Mouse (Mus musculus): ENCODE measurements at regions not wholly inside any gene's neighbourhood (a gene's known extent, or its start where the extent isn't known, plus 50 kb on each side); places are given as distances from the start of the nearest gene placed in this dataset.

DNA sequence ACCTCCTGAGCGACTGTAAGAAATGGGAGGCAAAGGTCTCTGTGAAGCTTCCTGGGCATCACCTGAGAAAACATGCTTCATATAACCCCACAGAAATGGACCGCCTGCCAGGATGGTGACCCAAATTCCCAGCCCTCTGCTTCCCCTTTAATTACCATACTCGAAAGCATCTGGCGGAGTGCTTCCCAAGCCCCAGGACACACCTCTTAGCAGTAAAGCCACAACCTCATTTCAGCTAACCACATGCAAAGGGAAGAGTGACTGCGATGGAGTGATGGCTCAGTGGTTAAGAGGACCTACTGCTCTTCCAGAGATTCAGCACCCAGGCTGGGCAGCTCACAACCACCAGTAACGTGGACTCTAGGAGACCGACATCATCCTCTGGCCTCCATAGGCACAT is 127.2 kb downstream of the Sox4 start:
- WGBS, result 94% methylated on average over 7 of the region's 7 CpGs
- no peak for ATAC-seq (ENCODE audit: low FRiP score, low TSS enrichment)
- H3K4me1 ChIP-seq (replicated peaks; ENCODE audit: control insufficient read depth, insufficient read depth), result no peaks in the 10 kb centered on the region

DNA sequence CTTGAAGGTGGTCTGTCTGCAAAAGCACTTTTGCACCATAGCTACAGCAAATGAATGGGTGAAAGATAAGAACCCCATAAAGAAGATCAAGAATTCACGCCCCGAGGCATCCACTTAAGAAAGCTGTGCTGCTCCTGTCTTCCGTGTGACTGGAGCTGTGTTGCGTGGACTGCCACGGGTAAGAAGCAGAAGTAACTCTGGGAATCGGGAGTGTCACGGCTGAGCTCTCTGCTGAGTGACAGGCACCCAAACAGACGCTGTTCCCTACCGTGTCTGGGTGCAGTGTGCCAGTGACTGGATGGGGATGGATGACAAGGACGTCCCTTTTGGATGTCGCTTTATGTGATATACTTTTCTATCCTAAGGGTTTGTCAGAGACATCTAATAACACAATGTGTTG is 129.5 kb downstream of the Sox4 start:
- TF ChIP-seq CTCF (IDR thresholded peaks at IDR 0.05; ENCODE audit: low read depth), result no peak
- TF ChIP-seq EP300 (optimal IDR thresholded peaks at IDR 0.05), result no peak
- Histone ChIP-seq H3K27ac (replicated peaks) (no peak overlapping the region), H3K9ac (ENCODE audit: low read length) (no peak overlapping the region), H3K4me2 (replicated peaks; ENCODE audit: low read depth) (no peak overlapping the region), H3K36me3 (ENCODE audit: control insufficient read depth, insufficient read depth, low read length) (no peaks in the 10 kb centered on the region), H3K4me1 (replicated peaks; ENCODE audit: control insufficient read depth, insufficient read depth) (no peaks in the 10 kb centered on the region), H3K4me3 (ENCODE audit: low read depth, low read length) (no peak overlapping the region), H3K9me3 (ENCODE audit: control insufficient read depth, low read length) (no peaks in the 10 kb centered on the region), H3K27me3 (ENCODE audit: control insufficient read depth, insufficient read depth, low read length) (no peaks in the 10 kb centered on the region)
- no peak for ATAC-seq (ENCODE audit: low FRiP score, low TSS enrichment)
- no peak for DNase-seq (ENCODE audit: low spot score)
- 63% methylated on average over 11 of the region's 11 CpGs for WGBS

More for the DNA sequence above, 127.2 kb downstream of the Sox4 start:
- H3K9ac ChIP-seq (ENCODE audit: low read length), result no peak overlapping the region
- no peaks in the 10 kb centered on the region for H3K27me3 ChIP-seq (ENCODE audit: control insufficient read depth, insufficient read depth, low read length)
- TF ChIP-seq EP300 (optimal IDR thresholded peaks at IDR 0.05) (no peak), CTCF (IDR thresholded peaks at IDR 0.05; ENCODE audit: low read depth) (no peak)
- no peak overlapping the region for H3K27ac ChIP-seq (replicated peaks)
- no peaks in the 10 kb centered on the region for H3K36me3 ChIP-seq (ENCODE audit: control insufficient read depth, insufficient read depth, low read length)
- no peak overlapping the region for H3K4me3 ChIP-seq (ENCODE audit: low read depth, low read length)
- no peak overlapping the region for H3K4me2 ChIP-seq (replicated peaks; ENCODE audit: low read depth)
- DNase-seq (ENCODE audit: low spot score), result no peak
- no peaks in the 10 kb centered on the region for H3K9me3 ChIP-seq (ENCODE audit: control insufficient read depth, low read length)

DNA sequence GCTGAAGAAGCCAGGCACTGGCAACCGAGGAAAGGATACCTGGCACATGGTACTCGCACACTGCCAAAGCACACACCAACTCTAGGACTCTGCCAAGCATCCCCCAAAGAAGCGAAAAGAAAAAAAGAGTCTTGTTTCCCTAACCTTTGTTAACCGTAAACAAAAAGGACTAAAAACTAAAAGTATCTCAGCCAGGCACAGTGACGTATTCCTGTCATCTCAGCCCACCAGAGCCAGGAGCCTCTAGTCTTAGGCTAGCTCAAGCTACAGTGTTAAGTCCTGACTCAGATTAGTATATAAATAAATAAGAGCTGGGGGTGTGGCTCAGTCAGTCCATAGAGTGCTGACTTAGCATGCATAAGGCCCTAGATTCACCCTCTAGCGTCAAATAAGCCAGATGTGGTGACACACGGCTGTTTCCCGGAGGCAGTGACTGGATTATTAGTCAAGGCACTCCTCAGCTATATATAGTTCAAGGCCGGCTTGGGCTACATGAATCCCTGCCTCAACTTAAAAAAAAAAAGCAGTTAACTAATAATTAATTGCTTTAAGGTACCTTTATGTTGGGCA is 130.1 kb downstream of the Sox4 start:
- H3K36me3 ChIP-seq (ENCODE audit: control insufficient read depth, insufficient read depth, low read length), result no peaks in the 10 kb centered on the region
- no peak overlapping the region for H3K4me2 ChIP-seq (replicated peaks; ENCODE audit: low read depth)
- ATAC-seq (ENCODE audit: low FRiP score, low TSS enrichment) (no peak), DNase-seq (ENCODE audit: low spot score) (no peak)
- no peak overlapping the region for H3K4me3 ChIP-seq (ENCODE audit: low read depth, low read length)
- no peaks in the 10 kb centered on the region for H3K4me1 ChIP-seq (replicated peaks; ENCODE audit: control insufficient read depth, insufficient read depth)
- H3K27ac ChIP-seq (replicated peaks), result no peak overlapping the region
- H3K27me3 ChIP-seq (ENCODE audit: control insufficient read depth, insufficient read depth, low read length), result no peaks in the 10 kb centered on the region
- 74% methylated on average over 9 of the region's 9 CpGs for WGBS
- no peaks in the 10 kb centered on the region for H3K9me3 ChIP-seq (ENCODE audit: control insufficient read depth, low read length)
- TF ChIP-seq CTCF (IDR thresholded peaks at IDR 0.05; ENCODE audit: low read depth) (no peak), EP300 (optimal IDR thresholded peaks at IDR 0.05) (no peak)
- no peak overlapping the region for H3K9ac ChIP-seq (ENCODE audit: low read length)

DNA sequence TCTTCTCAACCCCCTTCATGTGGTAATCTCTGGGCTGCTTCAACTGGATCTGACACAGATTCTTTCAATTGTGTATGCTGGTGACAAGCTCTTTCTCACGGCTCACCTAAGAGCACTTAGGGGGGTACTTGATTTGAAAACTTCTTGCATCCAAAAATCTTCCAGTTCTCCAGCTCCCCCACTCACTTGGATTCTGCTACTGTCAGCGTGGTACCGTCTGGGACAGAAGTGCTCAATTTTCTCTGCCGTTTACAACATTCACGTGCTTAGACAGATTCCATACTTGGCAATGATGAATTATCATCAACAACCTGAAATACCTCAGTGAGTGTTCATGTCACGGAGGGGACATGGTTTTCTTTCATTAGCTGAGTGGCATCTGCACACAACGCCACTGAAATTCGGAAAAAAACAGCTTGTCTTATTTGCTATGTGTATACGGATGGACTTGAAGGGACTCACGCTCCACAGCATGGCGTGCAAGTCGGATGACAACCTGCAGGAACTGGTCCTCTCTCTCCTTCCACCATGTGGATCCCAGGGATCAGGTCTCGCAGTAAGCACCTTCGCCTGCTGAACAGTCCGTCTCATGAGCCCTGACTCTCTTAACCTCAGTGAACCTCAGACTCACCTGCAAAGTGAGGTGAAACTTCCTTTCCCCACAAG is 132.5 kb downstream of the Sox4 start:
- no peaks in the 10 kb centered on the region for H3K9me3 ChIP-seq (ENCODE audit: control insufficient read depth, low read length)
- ATAC-seq (ENCODE audit: low FRiP score, low TSS enrichment) (no peak), DNase-seq (ENCODE audit: low spot score) (no peak)
- H3K27me3 ChIP-seq (ENCODE audit: control insufficient read depth, insufficient read depth, low read length), result no peaks in the 10 kb centered on the region
- no peaks in the 10 kb centered on the region for H3K4me1 ChIP-seq (replicated peaks; ENCODE audit: control insufficient read depth, insufficient read depth)
- no peak overlapping the region for H3K9ac ChIP-seq (ENCODE audit: low read length)
- no peaks in the 10 kb centered on the region for H3K36me3 ChIP-seq (ENCODE audit: control insufficient read depth, insufficient read depth, low read length)
- no peak overlapping the region for H3K4me2 ChIP-seq (replicated peaks; ENCODE audit: low read depth)
- 57% methylated on average over 15 of the region's 15 CpGs for WGBS
- no peak overlapping the region for H3K27ac ChIP-seq (replicated peaks)
- H3K4me3 ChIP-seq (ENCODE audit: low read depth, low read length), result no peak overlapping the region
- TF ChIP-seq CTCF (IDR thresholded peaks at IDR 0.05; ENCODE audit: low read depth), result no peak
- no peak for TF ChIP-seq EP300 (optimal IDR thresholded peaks at IDR 0.05)

DNA sequence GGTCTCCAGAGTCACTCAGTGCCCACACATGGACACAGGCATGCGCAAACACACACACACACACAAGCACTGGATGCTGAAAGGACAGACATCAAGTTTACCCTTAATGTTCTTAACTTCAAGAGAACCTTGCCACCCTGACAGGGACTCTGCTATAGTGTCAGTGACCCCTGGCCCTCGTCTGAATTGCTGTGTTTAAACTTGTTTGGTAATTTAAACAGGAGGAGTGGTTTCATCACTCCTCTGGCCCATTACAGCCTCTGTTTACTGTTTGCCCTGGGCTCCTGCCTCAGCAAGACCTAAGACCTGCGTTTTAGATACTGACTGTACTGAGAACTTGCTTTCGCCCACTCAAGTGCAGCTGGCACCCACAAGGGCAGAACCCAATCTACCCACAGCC is 139.4 kb downstream of the Sox4 start:
- no peak for DNase-seq (ENCODE audit: low spot score)
- Histone ChIP-seq H3K4me3 (ENCODE audit: low read depth, low read length) (no peak overlapping the region), H3K36me3 (ENCODE audit: control insufficient read depth, insufficient read depth, low read length) (no peaks in the 10 kb centered on the region), H3K9me3 (ENCODE audit: control insufficient read depth, low read length) (no peaks in the 10 kb centered on the region), H3K9ac (ENCODE audit: low read length) (no peak overlapping the region), H3K27me3 (ENCODE audit: control insufficient read depth, insufficient read depth, low read length) (no peaks in the 10 kb centered on the region), H3K4me1 (replicated peaks; ENCODE audit: control insufficient read depth, insufficient read depth) (peaks cover 3% of the 10 kb centered on the region; the same call in 1 of the 2 replicates), H3K27ac (replicated peaks) (no peak overlapping the region), H3K4me2 (replicated peaks; ENCODE audit: low read depth) (no peak overlapping the region)
- TF ChIP-seq CTCF (IDR thresholded peaks at IDR 0.05; ENCODE audit: low read depth) (no peak), EP300 (optimal IDR thresholded peaks at IDR 0.05) (no peak)
- 46% methylated on average over 4 of the region's 4 CpGs for WGBS
- ATAC-seq (ENCODE audit: low FRiP score, low TSS enrichment), result no peak
